Mouse (Mus musculus): ENCODE data around the gene Habp4. TPM values are rescaled to one million over a fixed set of nuclear protein-coding genes. Genes with fewer than 3 reads are reported as not detected.

Gene Habp4
- 10 to 100 TPM; 27.3 to 30.9 TPM for total RNA-seq (2021)
- long read RNA-seq, experiment 1, full-length matches to known transcripts, result 103 of 110 reads
- long read RNA-seq, experiment 1, partial matches to known transcripts, result 0 of 110 reads
- long read RNA-seq, experiment 1, other reads (novel, unspliced or antisense), result 7 of 110 reads
- long read RNA-seq, experiment 2, full-length matches to known transcripts, result 115 of 117 reads
- long read RNA-seq, experiment 2, partial matches to known transcripts, result 0 of 117 reads
- long read RNA-seq, experiment 2, other reads (novel, unspliced or antisense), result 2 of 117 reads

GRCm38 (mm10) chr13:64161548-64161915 lies at the start of gene Habp4:
TSS of gene Habp4 (plus strand) at chr13:64161824.
- peak; percentile 95 to 98 for DNase-seq (ENCODE audit: low spot score in 2 of 2)

GRCm38 (mm10) chr13:64117442-64117841 lies 44.2 kb upstream of the Habp4 start:
- no peak for DNase-seq (ENCODE audit: low spot score in 2 of 2)

GRCm38 (mm10) chr13:64120760-64121159 lies 40.9 kb upstream of the Habp4 start:
- DNase-seq (ENCODE audit: low spot score in 2 of 2), result no peak

GRCm38 (mm10) chr13:64123491-64124188 lies 38.0 kb upstream of the Habp4 start:
- DNase-seq (ENCODE audit: low spot score in 2 of 2), result no peak

GRCm38 (mm10) chr13:64124886-64125285 lies 36.7 kb upstream of the Habp4 start:
- DNase-seq (ENCODE audit: low spot score in 2 of 2), result no peak

- DNase-seq (ENCODE audit: low spot score in 2 of 2), result no peak
Measured at GRCm38 (mm10) chr13:64126316-64126715, 35.3 kb upstream of the Habp4 start.

GRCm38 (mm10) chr13:64128858-64129615 lies 32.6 kb upstream of the Habp4 start, which contains the start of gene Slc35d2:
TSS of gene Slc35d2 (minus strand) at chr13:64129368.
- peak; percentile 50 to 67 for DNase-seq (ENCODE audit: low spot score in 2 of 2)

GRCm38 (mm10) chr13:64129616-64130375 lies 31.8 kb upstream of the Habp4 start:
- DNase-seq (ENCODE audit: low spot score in 2 of 2), result peak in 1 of 2 experiments; percentile 31

- DNase-seq (ENCODE audit: low spot score in 2 of 2), result no peak
Measured at GRCm38 (mm10) chr13:64150121-64150520, 11.5 kb upstream of the Habp4 start.

- DNase-seq (ENCODE audit: low spot score in 2 of 2), result peak; percentile 80 to 89
Measured at GRCm38 (mm10) chr13:64152241-64152669, 9.4 kb upstream of the Habp4 start.

- DNase-seq (ENCODE audit: low spot score in 2 of 2), result peak; percentile 40 to 57
Measured at GRCm38 (mm10) chr13:64152671-64153082, 8.9 kb upstream of the Habp4 start.

- peak; percentile 91 to 97 for DNase-seq (ENCODE audit: low spot score in 2 of 2)
Measured at GRCm38 (mm10) chr13:64153083-64153682, 8.4 kb upstream of the Habp4 start, which contains the start of gene Zfp367. TSS of gene Zfp367 (minus strand) at chr13:64153202.

GRCm38 (mm10) chr13:64153751-64154267 lies 7.8 kb upstream of the Habp4 start:
- DNase-seq (ENCODE audit: low spot score in 2 of 2), result peak in 1 of 2 experiments; percentile 40

- no peak for DNase-seq (ENCODE audit: low spot score in 2 of 2)
Measured at GRCm38 (mm10) chr13:64154651-64155050, 7.0 kb upstream of the Habp4 start.

- no peak for DNase-seq (ENCODE audit: low spot score in 2 of 2)
Measured at GRCm38 (mm10) chr13:64155171-64155571, 6.5 kb upstream of the Habp4 start.

- DNase-seq (ENCODE audit: low spot score in 2 of 2), result no peak
Measured at GRCm38 (mm10) chr13:64156966-64157365, 4.7 kb upstream of the Habp4 start.

- DNase-seq (ENCODE audit: low spot score in 2 of 2), result no peak
Measured at GRCm38 (mm10) chr13:64161916-64162611, 440 bp downstream of the Habp4 start.

GRCm38 (mm10) chr13:64162626-64163025 lies 1.0 kb downstream of the Habp4 start:
- DNase-seq (ENCODE audit: low spot score in 2 of 2), result peak in 1 of 2 experiments; percentile 19

GRCm38 (mm10) chr13:64163147-64163715 lies 1.6 kb downstream of the Habp4 start:
- no peak for DNase-seq (ENCODE audit: low spot score in 2 of 2)
